Mouse (Mus musculus) frontal cortex, postnatal 10 days (tissue): ENCODE results near the gene Arhgap27.
"Not testable (repeated sequence)": the region's sequence is repeated elsewhere in the genome, so short reads cannot be mapped to it uniquely, and the experiment has no call there.

Experiments used
- DNase-seq, 2 experiments: peaks; one replicate each; pipeline ENCODE4 v3.0.0; 2022; ENCODE audit warnings: low spot score in 2 of 2, mixed read lengths in 1 of 2

Gene Arhgap27

GRCm38 (mm10) chr11:103333719-103334398 lies 29.6 kb downstream of the Arhgap27 start:
- DNase-seq, result peak in 1 of 2 experiments; percentile 39

- no peak for DNase-seq
Observed at GRCm38 (mm10) chr11:103332890-103333651, 30.4 kb downstream of the Arhgap27 start.

- DNase-seq, result peak; percentile 63 to 77
Observed at GRCm38 (mm10) chr11:103332186-103332889, 31.2 kb downstream of the Arhgap27 start.

GRCm38 (mm10) chr11:103331502-103332185 lies 31.8 kb downstream of the Arhgap27 start:
- DNase-seq, result no peak

- DNase-seq, result no peak
Observed at GRCm38 (mm10) chr11:103330651-103331319, 32.7 kb downstream of the Arhgap27 start.

- peak; percentile 44 to 76 for DNase-seq
Observed at GRCm38 (mm10) chr11:103326950-103327349, 36.5 kb downstream of the Arhgap27 start.

- peak in 1 of 2 experiments; percentile 61 for DNase-seq
Observed at GRCm38 (mm10) chr11:103325172-103325571, 38.3 kb downstream of the Arhgap27 start.

- no peak for DNase-seq
Observed at GRCm38 (mm10) chr11:103324723-103325122, 38.8 kb downstream of the Arhgap27 start.

- DNase-seq, result not testable (repeated sequence)
Observed at GRCm38 (mm10) chr11:103322832-103323231, 40.7 kb downstream of the Arhgap27 start.

GRCm38 (mm10) chr11:103320646-103321045 lies 42.8 kb downstream of the Arhgap27 start:
- no peak for DNase-seq

- no peak for DNase-seq
Observed at GRCm38 (mm10) chr11:103320196-103320595, 43.3 kb downstream of the Arhgap27 start.

GRCm38 (mm10) chr11:103318042-103318441 lies 45.5 kb downstream of the Arhgap27 start:
- DNase-seq, result no peak

- no peak for DNase-seq
Observed at GRCm38 (mm10) chr11:103315379-103315778, 48.1 kb downstream of the Arhgap27 start.

- no peak for DNase-seq
Observed at GRCm38 (mm10) chr11:103314736-103315374, 48.6 kb downstream of the Arhgap27 start.

GRCm38 (mm10) chr11:103313542-103313941 lies 50.0 kb downstream of the Arhgap27 start:
- no peak for DNase-seq

GRCm38 (mm10) chr11:103312655-103313255 lies 50.7 kb downstream of the Arhgap27 start:
- DNase-seq, result no peak

- no peak for DNase-seq
Observed at GRCm38 (mm10) chr11:103311960-103312611, 51.4 kb downstream of the Arhgap27 start.

GRCm38 (mm10) chr11:103309956-103310574 lies 53.4 kb downstream of the Arhgap27 start:
- no peak for DNase-seq

GRCm38 (mm10) chr11:103307910-103308309 lies 55.6 kb downstream of the Arhgap27 start:
- DNase-seq, result no peak
